Mouse (Mus musculus) hindbrain, embryonic 13.5 days (tissue): ENCODE data around the gene Chst11. TPM values are rescaled to one million over a fixed set of nuclear protein-coding genes. Genes with fewer than 3 reads are reported as not detected.
"Not testable (repeated sequence)": the region's sequence is repeated elsewhere in the genome, so short reads cannot be mapped to it uniquely, and the experiment has no call there.

Experiments
- ATAC-seq: fragments of 200-750 bp; cut with Nextera tagmentation; 2 replicates; pipeline ENCODE4 v1.8.0; 2017; ENCODE audit warnings: moderate TSS enrichment; ENCODE audit not compliant: low FRiP score
- H3K27ac ChIP-seq: fragments of 300-500 bp; sonication (generic); 2 replicates; pipeline ENCODE4 v1.5.1; 2015; ENCODE audit warnings: inconsistent platforms, mild to moderate bottlenecking, moderate library complexity
- H3K27me3 ChIP-seq: fragments of 300-500 bp; sonication (generic); 2 replicates; pipeline ENCODE4 v1.6.1; 2015; ENCODE audit warnings: mild to moderate bottlenecking, inconsistent platforms
- H3K36me3 ChIP-seq: fragments of 300-500 bp; sonication (generic); 2 replicates; pipeline ENCODE4 v1.6.1; 2015; ENCODE audit warnings: mild to moderate bottlenecking, inconsistent platforms
- H3K4me1 ChIP-seq: fragments of 300-500 bp; sonication (generic); replicated peaks from 2 replicates; pipeline ENCODE4 v1.6.1; 2015; ENCODE audit warnings: inconsistent platforms
- H3K4me2 ChIP-seq: fragments of 300-500 bp; sonication (generic); 2 replicates; pipeline ENCODE4 v1.6.1; 2015; ENCODE audit warnings: inconsistent platforms, mild to moderate bottlenecking, moderate library complexity
- H3K4me3 ChIP-seq: fragments of 300-500 bp; sonication (generic); 2 replicates; pipeline ENCODE4 v1.5.1; 2015; ENCODE audit warnings: mild to moderate bottlenecking, inconsistent platforms
- H3K9ac ChIP-seq: fragments of 300-500 bp; sonication (generic); 2 replicates; pipeline ENCODE4 v1.6.1; 2015; ENCODE audit warnings: mild to moderate bottlenecking, inconsistent platforms
- H3K9me3 ChIP-seq: fragments of 300-500 bp; sonication (generic); 2 replicates; pipeline ENCODE4 v1.6.1; 2016; ENCODE audit warnings: inconsistent platforms
- WGBS: fragments of 180-500 bp; shearing (Covaris S2); methylation state at CpG from one replicate; pipeline ENCODE4 v1.1.7; 2015; 5-methylcytosine and 5-hydroxymethylcytosine counted together
- polyA plus RNA-seq: library from polyadenylated mRNA; unstranded; fragments of >200 nt; fragmentation: Nextera tagmentation; extraction: Ambion mirVana; gene quantifications from 2 replicates; pipeline ENCODE4 v1.2.1, GENCODE M21; 2015

Chst11 gene
- polyA plus RNA-seq, 1 experiment from 2014 or later: 2.7 TPM

- Histone ChIP-seq H3K4me3 (no peak overlapping the region), H3K4me1 (peaks cover 71% of the 10 kb centered on the region), H3K4me2 (no peak overlapping the region), H3K9ac (no peak overlapping the region), H3K9me3 (no peaks in the 10 kb centered on the region), H3K27me3 (no peaks in the 10 kb centered on the region), H3K36me3 (no peaks in the 10 kb centered on the region), H3K27ac (0 out of 2 replicates have a peak overlapping the region, but pooled peaks have one; percentile 0)
- ATAC-seq: no peak
- 35% methylated on average over 8 of the region's 8 CpGs for WGBS
Observed at GRCm38 (mm10) chr10:83107385-83107784, 122.1 kb downstream of the Chst11 start.

GRCm38 (mm10) chr10:83107921-83108738 is 122.8 kb downstream of the Chst11 start:
- no peak overlapping the region for H3K4me3 ChIP-seq
- H3K9me3 ChIP-seq: no peaks in the 10 kb centered on the region
- peaks cover 66% of the 10 kb centered on the region for H3K4me1 ChIP-seq
- no peaks in the 10 kb centered on the region for H3K27me3 ChIP-seq
- peak overlapping the region; percentile 40 for H3K27ac ChIP-seq
- H3K4me2 ChIP-seq: no peak overlapping the region
- no peak for ATAC-seq
- no peak overlapping the region for H3K9ac ChIP-seq
- no peaks in the 10 kb centered on the region for H3K36me3 ChIP-seq
- 40% methylated on average over 21 of the region's 21 CpGs for WGBS

DNA sequence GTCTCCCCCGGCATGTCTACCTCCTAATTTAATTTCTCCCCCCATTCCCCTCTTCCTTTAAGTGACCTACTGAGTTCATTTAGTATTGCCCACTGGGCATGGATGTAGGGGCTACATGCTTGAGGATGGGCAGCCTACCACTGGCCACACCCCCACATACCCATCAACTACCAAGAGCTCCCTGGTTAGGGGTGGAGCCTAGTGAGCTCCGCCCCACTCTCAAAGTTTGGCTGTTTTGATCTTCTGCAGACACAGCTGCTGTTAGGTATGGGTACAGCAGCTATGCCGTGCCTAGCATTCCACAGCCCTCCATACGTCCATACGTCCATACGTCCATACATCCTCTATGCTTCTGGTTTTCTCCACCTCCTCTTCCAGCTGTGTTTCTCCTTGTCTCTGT is 123.6 kb downstream of the Chst11 start:
- H3K4me2 ChIP-seq: no peak overlapping the region
- H3K9ac ChIP-seq: no peak overlapping the region
- 93% methylated on average over 6 of the region's 6 CpGs for WGBS
- H3K9me3 ChIP-seq: no peaks in the 10 kb centered on the region
- peaks cover 59% of the 10 kb centered on the region for H3K4me1 ChIP-seq
- H3K27ac ChIP-seq: no peak overlapping the region
- ATAC-seq: no peak
- H3K4me3 ChIP-seq: no peak overlapping the region
- no peaks in the 10 kb centered on the region for H3K36me3 ChIP-seq
- no peaks in the 10 kb centered on the region for H3K27me3 ChIP-seq

GRCm38 (mm10) chr10:83111046-83111445 is 125.7 kb downstream of the Chst11 start:
- H3K4me3 ChIP-seq: no peak overlapping the region
- H3K4me2 ChIP-seq: no peak overlapping the region
- no peaks in the 10 kb centered on the region for H3K36me3 ChIP-seq
- ATAC-seq: no peak
- peaks cover 50% of the 10 kb centered on the region for H3K4me1 ChIP-seq
- no peaks in the 10 kb centered on the region for H3K9me3 ChIP-seq
- WGBS: 91% methylated on average over 6 of the region's 6 CpGs
- no peak overlapping the region for H3K27ac ChIP-seq
- H3K27me3 ChIP-seq: no peaks in the 10 kb centered on the region
- no peak overlapping the region for H3K9ac ChIP-seq

- no peaks in the 10 kb centered on the region for H3K9me3 ChIP-seq
- no peak overlapping the region for H3K9ac ChIP-seq
- H3K27me3 ChIP-seq: no peaks in the 10 kb centered on the region
- peak overlapping the region; percentile 23; the same call in 1 of the 2 replicates for H3K27ac ChIP-seq
- 64% methylated on average over 4 of the region's 4 CpGs for WGBS
- H3K4me1 ChIP-seq: peaks cover 47% of the 10 kb centered on the region
- no peak for ATAC-seq
- H3K4me3 ChIP-seq: no peak overlapping the region
- no peaks in the 10 kb centered on the region for H3K36me3 ChIP-seq
- no peak overlapping the region for H3K4me2 ChIP-seq
Observed at GRCm38 (mm10) chr10:83112345-83112744, 127.0 kb downstream of the Chst11 start.

DNA sequence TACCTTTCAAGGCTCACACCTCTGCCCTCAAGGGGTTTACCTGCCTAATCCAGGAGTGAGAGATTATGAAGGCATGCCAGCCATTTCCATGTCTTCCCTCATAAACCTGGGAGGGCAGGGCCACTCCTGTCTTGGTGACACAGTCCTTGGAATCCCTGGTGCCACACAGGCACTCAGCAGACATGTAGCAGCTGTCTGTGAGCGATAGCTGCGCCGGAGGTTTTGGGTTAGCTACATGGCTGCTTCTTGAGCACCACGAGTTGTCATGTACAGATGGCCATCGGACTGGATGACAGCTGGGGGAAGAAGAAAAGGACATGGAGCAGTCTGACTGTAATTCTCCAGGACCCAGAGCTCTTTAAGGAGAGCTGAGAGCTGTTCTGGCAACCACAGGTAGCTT is 129.3 kb downstream of the Chst11 start:
- no peak overlapping the region for H3K9ac ChIP-seq
- H3K4me3 ChIP-seq: no peak overlapping the region
- H3K4me2 ChIP-seq: no peak overlapping the region
- H3K9me3 ChIP-seq: no peaks in the 10 kb centered on the region
- H3K27ac ChIP-seq: no peak overlapping the region
- H3K36me3 ChIP-seq: no peaks in the 10 kb centered on the region
- whole genome bisulfite sequencing: 83% methylated on average over 5 of the region's 5 CpGs
- H3K4me1 ChIP-seq: peaks cover 45% of the 10 kb centered on the region
- ATAC-seq: no peak
- no peaks in the 10 kb centered on the region for H3K27me3 ChIP-seq

DNA sequence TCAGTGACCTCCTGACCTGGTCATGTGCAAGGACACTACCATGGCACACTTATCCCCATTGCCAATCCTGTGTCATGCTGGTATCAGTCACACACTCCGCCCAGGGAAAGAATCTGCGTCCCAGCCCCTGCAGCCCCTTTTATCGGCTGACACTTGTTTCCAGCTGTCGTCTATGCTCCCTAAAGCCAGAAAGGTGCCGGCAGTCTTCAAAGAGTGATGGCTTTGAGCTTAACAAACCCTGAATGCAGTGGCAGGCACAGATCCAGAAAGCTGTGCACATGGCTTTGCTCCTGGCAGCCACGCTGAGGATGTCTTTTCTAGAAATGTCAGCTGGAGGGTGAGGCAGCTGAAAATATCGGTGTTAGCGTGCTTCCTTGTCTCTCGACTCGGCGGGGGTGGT is 131.6 kb downstream of the Chst11 start:
- Histone ChIP-seq H3K9me3 (no peaks in the 10 kb centered on the region), H3K4me1 (peaks cover 49% of the 10 kb centered on the region), H3K4me3 (no peak overlapping the region), H3K4me2 (no peak overlapping the region), H3K27ac (0 out of 2 replicates have a peak overlapping the region, but pooled peaks have one; percentile 32), H3K9ac (no peak overlapping the region), H3K36me3 (no peaks in the 10 kb centered on the region), H3K27me3 (no peaks in the 10 kb centered on the region)
- 38% methylated on average over 11 of the region's 11 CpGs for WGBS
- ATAC-seq: no peak

DNA sequence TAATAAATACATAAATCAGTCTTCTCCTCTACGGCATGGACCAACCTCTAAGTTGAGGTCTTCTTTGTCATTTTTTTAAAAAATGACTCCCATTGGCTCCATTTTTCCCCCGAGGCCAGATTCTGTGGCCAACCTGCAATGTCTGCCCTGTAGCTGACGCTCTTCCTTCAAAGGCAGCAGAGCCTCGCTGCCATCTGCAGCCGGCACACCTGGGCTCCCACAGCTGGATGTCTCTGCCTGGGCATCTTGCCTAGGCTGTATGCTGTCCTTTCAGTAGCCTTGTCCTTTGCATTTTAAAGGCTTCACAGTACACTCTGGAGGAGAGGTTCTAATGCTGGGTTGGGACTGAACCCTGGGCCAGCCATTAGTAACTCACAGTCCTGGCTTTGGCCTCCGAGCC is 132.6 kb downstream of the Chst11 start:
- no peaks in the 10 kb centered on the region for H3K36me3 ChIP-seq
- H3K4me1 ChIP-seq: peaks cover 41% of the 10 kb centered on the region
- no peak overlapping the region for H3K27ac ChIP-seq
- H3K27me3 ChIP-seq: no peaks in the 10 kb centered on the region
- WGBS: 71% methylated on average over 6 of the region's 6 CpGs
- H3K9ac ChIP-seq: no peak overlapping the region
- no peak overlapping the region for H3K4me2 ChIP-seq
- H3K4me3 ChIP-seq: no peak overlapping the region
- H3K9me3 ChIP-seq: no peaks in the 10 kb centered on the region
- ATAC-seq: no peak

- Histone ChIP-seq H3K4me2 (no peak overlapping the region), H3K27ac (no peak overlapping the region), H3K4me3 (no peak overlapping the region), H3K4me1 (peaks cover 41% of the 10 kb centered on the region), H3K9me3 (no peaks in the 10 kb centered on the region), H3K27me3 (no peaks in the 10 kb centered on the region), H3K36me3 (no peaks in the 10 kb centered on the region), H3K9ac (no peak overlapping the region)
- WGBS: 71% methylated on average over 3 of the region's 3 CpGs
- ATAC-seq: no peak
Observed at GRCm38 (mm10) chr10:83118613-83119012, 133.3 kb downstream of the Chst11 start.

DNA sequence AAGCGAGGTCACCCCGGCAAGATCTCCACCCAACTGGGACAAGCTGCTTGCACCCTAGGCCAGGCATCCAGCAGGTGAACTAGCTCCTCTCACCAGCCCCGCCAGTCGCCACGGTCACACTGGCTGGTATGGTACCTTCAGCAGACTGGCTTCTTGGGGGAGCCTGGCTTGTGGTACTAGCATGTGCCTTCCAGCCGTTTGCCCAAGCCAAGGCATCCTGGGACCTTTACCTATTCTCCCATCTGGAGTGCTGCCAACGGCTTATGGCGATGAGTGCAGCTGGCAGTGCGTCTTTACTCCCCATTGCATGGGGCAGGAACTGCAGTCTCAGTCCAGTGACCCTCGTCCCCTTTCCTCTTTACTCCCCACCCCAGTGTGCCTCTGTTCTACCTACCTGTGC is 133.7 kb downstream of the Chst11 start:
- no peak overlapping the region for H3K27ac ChIP-seq
- ATAC-seq: no peak
- no peak overlapping the region for H3K4me3 ChIP-seq
- H3K36me3 ChIP-seq: no peaks in the 10 kb centered on the region
- H3K4me2 ChIP-seq: no peak overlapping the region
- peaks cover 41% of the 10 kb centered on the region for H3K4me1 ChIP-seq
- no peak overlapping the region for H3K9ac ChIP-seq
- no peaks in the 10 kb centered on the region for H3K9me3 ChIP-seq
- no peaks in the 10 kb centered on the region for H3K27me3 ChIP-seq
- 75% methylated on average over 10 of the region's 10 CpGs for WGBS

DNA sequence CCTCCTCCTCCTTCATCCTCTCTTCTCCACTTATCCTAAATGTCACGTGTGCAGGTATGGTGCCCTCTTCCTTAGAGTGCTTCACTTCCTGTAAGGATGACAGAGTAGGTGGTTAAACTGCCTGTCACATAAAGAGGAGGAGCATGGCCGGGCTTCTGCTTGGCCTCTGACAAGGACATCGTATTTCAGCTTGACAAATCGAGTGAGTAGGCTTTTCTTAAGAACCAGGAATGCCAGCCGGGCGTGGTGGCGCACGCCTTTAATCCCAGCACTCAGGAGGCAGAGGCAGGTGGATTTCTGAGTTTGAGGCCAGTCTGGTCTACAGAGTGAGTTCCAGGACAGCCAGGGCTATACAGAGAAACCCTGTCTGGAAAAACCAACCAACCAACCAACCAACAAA is 134.2 kb downstream of the Chst11 start:
- not testable (repeated sequence) for H3K27ac ChIP-seq, H3K9ac ChIP-seq, H3K4me2 ChIP-seq, H3K27me3 ChIP-seq, ATAC-seq, H3K36me3 ChIP-seq, H3K4me3 ChIP-seq, H3K9me3 ChIP-seq
- peaks cover 40% of the 10 kb centered on the region for H3K4me1 ChIP-seq
- 87% methylated on average over 8 of the region's 8 CpGs for WGBS

DNA sequence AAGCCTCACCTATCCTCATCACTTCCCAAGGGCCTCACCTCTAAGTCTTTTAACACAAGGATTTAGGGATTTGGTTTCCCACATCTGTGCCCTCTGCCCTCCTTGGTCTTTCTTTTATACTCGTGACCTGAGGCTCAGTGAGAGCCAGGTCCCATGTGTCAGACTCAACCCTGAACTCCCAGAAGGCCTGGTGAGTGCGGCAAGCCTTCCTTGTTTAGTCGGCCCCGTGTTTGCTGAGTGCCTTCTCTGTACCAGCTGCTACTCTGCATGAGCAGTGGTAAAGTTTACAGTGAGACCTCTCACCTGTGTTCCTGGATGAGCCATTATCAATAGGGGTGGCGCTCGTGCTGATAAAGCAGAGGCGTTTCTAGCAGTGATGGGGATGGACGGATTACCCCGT is 134.6 kb downstream of the Chst11 start:
- H3K4me2 ChIP-seq: no peak overlapping the region
- H3K27ac ChIP-seq: no peak overlapping the region
- 80% methylated on average over 9 of the region's 9 CpGs for WGBS
- no peaks in the 10 kb centered on the region for H3K36me3 ChIP-seq
- ATAC-seq: no peak
- H3K27me3 ChIP-seq: no peaks in the 10 kb centered on the region
- H3K4me1 ChIP-seq: peaks cover 35% of the 10 kb centered on the region
- no peak overlapping the region for H3K9ac ChIP-seq
- H3K4me3 ChIP-seq: no peak overlapping the region
- no peaks in the 10 kb centered on the region for H3K9me3 ChIP-seq

- H3K4me1 ChIP-seq: peaks cover 29% of the 10 kb centered on the region
- H3K4me3 ChIP-seq: no peak overlapping the region
- no peaks in the 10 kb centered on the region for H3K27me3 ChIP-seq
- no peaks in the 10 kb centered on the region for H3K9me3 ChIP-seq
- ATAC-seq: no peak
- no peaks in the 10 kb centered on the region for H3K36me3 ChIP-seq
- 81% methylated on average over 4 of the region's 4 CpGs for WGBS
- no peak overlapping the region for H3K9ac ChIP-seq
- H3K4me2 ChIP-seq: no peak overlapping the region
- no peak overlapping the region for H3K27ac ChIP-seq
Observed at GRCm38 (mm10) chr10:83120938-83121337, 135.6 kb downstream of the Chst11 start.
